Mouse (Mus musculus) retina, postnatal 1 day (tissue): ENCODE data around the gene Spty2d1.
A peak's percentile ranks its signal among the peaks of the same experiment; 100 is the strongest.

Experiments
- DNase-seq: peaks from one replicate; pipeline ENCODE4 v3.0.0-alpha.2; 2012

Spty2d1 gene

DNA sequence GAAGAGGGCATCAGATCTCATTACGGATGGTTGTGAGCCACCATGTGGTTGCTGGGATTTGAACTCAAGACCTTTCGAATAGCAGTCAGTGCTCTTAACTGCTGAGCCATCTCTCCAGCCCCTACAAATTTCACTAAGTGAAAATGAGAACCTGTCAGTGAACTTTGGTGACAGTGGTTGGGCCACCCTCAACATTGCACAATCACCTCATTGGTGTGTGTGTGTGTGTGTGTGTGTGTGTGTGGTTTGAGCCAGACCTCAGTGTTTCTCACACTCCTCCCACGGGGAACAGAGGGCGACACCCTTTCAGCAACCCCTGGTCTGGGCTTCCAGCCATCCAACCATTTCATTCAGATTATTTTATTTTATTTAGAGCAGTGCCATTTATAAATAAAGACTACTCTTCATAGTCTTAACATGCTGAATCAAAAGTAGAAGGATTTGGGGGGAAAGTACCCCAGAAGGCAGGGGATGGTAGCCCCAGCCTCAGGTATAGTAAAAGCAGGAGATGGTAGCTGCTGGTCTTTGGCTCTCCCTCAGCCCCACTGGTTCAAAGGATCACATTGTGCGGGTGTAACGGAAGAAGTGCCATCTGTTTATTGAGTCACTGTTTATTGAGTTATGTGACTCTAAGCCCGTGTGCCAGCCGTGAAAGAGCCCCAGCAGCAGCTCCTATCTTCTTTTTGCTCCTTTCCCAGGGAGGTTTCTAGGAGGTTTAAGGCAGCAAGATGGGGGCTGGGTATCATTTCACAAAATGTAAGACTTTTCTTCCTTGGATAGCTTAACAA, 22.3 kb downstream of the Spty2d1 start:
- DNase-seq, result no peak

DNA sequence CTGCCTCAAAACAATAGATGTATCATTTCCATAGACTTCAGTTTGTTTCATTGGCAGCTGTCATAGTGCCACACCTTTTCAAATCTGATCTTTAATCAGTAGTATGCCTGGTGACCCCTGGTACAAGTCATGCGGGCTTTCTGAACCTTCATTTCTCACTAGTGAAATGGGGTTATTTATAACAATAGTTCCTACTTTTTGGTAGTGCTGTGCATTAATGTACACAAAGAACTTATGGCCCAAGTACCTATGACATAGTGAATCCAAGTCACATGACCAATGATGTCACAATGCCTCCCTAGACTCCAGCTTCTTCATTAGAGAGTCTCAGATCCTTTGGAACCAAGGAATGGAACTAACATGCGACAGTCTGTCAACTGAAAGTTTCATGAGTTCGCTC, 24.9 kb downstream of the Spty2d1 start, which contains the start of gene Gm9999:
Gm9999 (plus strand) TSS at position 301 of the 400 bp plus-strand sequence.
- DNase-seq, result no peak

- DNase-seq, result no peak
Observed at GRCm38 (mm10) chr7:46975456-46975855, 32.8 kb downstream of the Spty2d1 start.

DNA sequence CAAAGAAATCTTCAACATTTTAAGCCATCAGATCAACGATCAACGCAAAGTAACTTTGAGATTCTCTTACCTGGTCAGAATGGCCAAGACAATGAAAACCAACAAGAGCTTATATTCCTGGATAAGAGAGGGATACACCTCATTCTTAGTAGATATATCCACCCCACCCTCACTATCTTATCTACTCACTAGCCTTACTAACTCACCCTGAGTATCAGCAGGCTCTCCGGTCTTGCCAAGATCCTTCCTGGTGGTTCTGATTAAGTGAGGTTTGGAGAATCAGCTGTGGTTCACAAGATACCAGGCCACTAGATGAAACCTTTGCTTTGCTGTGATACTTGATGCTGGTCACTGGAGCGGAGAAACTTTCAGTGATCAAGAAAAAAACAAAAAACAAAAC, 33.6 kb downstream of the Spty2d1 start:
- DNase-seq, result no peak

DNA sequence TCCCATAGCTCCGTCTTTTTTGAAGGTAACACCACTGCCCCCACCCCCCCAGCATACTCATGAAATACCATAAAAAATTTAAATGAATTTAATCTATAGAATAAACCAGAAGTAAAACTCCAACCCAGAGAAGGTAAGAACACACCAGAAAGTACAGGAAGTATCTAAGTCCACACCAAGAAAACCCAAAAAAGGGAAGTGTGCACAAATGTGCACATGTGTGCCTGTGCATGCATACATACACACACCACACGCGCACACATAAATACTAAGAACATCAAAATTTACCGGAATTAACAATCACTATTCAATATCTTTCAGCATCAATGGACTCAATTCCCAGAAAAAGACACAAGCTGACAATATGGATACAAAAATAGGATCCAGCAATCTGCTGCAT, 38.3 kb downstream of the Spty2d1 start:
- no peak for DNase-seq

GRCm38 (mm10) chr7:46964070-46964469, 44.1 kb downstream of the Spty2d1 start:
- peak; percentile 1 for DNase-seq

DNA sequence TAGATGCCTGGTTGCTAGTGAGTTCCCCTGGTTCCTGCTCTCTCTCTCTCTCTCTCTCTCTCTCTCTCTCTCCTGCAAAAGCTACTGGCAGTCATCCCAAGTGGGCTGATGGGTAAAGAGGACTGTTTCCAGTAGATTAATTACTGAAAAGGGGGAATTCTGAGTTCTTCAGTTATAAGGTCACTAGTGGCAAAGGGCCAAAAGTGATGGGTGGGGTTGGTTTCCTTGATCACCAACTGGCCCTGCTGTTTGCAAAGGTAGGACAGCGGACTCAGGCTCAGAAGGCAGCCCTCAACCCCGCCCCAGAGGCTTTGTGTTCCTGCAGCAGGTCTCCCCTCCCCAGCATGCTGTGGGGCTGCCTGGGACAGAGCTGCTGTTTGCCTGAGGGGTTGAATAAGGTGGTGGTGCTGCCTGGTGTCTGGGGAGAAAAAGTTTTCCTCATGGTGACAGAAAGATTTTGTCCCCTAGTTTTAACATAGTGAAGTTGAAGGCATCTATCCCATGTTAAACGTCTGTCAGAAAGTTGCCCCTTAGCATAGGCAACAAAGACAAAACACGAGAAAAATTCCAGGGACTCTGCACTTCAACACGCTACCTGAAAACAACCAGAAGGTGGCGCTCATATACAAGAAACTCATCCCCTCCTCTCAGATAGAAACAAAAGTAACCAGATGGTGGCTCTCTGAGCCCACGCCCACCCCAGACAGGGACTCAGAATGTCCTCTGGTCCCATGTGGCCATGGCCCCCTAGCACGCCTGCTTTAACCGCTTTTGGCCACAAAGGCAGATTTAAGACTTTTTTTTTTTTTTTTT, 45.2 kb downstream of the Spty2d1 start:
- peak; percentile 93 for DNase-seq

- DNase-seq, result no peak
Observed at GRCm38 (mm10) chr7:46962132-46962531, 46.1 kb downstream of the Spty2d1 start.

- no peak for DNase-seq
Observed at GRCm38 (mm10) chr7:46960991-46961390, 47.2 kb downstream of the Spty2d1 start.

GRCm38 (mm10) chr7:46958853-46959252, 49.4 kb downstream of the Spty2d1 start:
- no peak for DNase-seq

- DNase-seq, result peak; percentile 96
Observed at GRCm38 (mm10) chr7:46957831-46958691, 50.1 kb downstream of the Spty2d1 start, which contains the start of gene Uevld. TSS of gene Uevld (minus strand) at chr7:46958527.
